Mouse (Mus musculus) G1E (cell line): ENCODE measurements around the gene Tnfsf4. TPM values are rescaled to one million over a fixed set of nuclear protein-coding genes. Genes with fewer than 3 reads are reported as not detected.

Experiments used
- ATAC-seq: 2 replicates; pipeline ENCODE4 v1.8.0; 2016; ENCODE audit warnings: mild to moderate bottlenecking; ENCODE audit not compliant: insufficient number of reproducible peaks, poor library complexity, low FRiP score, severe bottlenecking; ENCODE audit errors: extremely low read depth
- DNase-seq: peaks from one replicate; pipeline ENCODE4 v3.0.0; 2012; ENCODE audit warnings: low spot score
- H3K27me3 ChIP-seq: 2 replicates; pipeline ENCODE4 v1.6.1; 2012; ENCODE audit warnings: mild to moderate bottlenecking, low read length, inconsistent platforms; ENCODE audit not compliant: insufficient read depth
- H3K36me3 ChIP-seq: replicated peaks from 2 replicates; pipeline ENCODE3; 2012; ENCODE audit warnings: mild to moderate bottlenecking, inconsistent platforms
- H3K4me1 ChIP-seq: 2 replicates; pipeline ENCODE4 v1.6.1; 2012; ENCODE audit warnings: low read depth, low read length, inconsistent platforms, mixed read lengths; ENCODE audit not compliant: insufficient read depth
- H3K4me3 ChIP-seq: 2 replicates; pipeline ENCODE4 v1.5.1; 2012; ENCODE audit warnings: low read depth, mild to moderate bottlenecking, inconsistent platforms, low read length, moderate library complexity, mixed read lengths
- H3K9me3 ChIP-seq: replicated peaks from 2 replicates; pipeline ENCODE4 v1.6.1; 2012; ENCODE audit warnings: inconsistent platforms
- CTCF ChIP-seq: IDR thresholded peaks from 2 replicates; pipeline ENCODE4 v1.5.1; 2012; ENCODE audit warnings: low read depth, low read length, inconsistent platforms, mixed read lengths
- GATA1 ChIP-seq: IDR thresholded peaks from 2 replicates; pipeline ENCODE4 v1.6.1; 2012; ENCODE audit warnings: borderline replicate concordance, low read length, inconsistent platforms, mixed read lengths
- GATA2 ChIP-seq: IDR thresholded peaks from 2 replicates; pipeline ENCODE4 v1.6.1; 2012; ENCODE audit warnings: low read depth, low read length, inconsistent platforms, borderline replicate concordance
- POLR2AphosphoS5 ChIP-seq: IDR thresholded peaks from 2 replicates; pipeline ENCODE4 v1.6.1; 2012; ENCODE audit warnings: low read depth, low read length, inconsistent platforms; ENCODE audit not compliant: insufficient replicate concordance
- TAL1 ChIP-seq: conservative IDR thresholded peaks from 2 replicates; pipeline ENCODE4 v1.6.1; 2012; ENCODE audit warnings: low read depth, low read length, inconsistent platforms, mixed read lengths
- polyA plus RNA-seq: library from polyadenylated mRNA; stranded (reverse); fragments of >175 nt; gene quantifications from 2 replicates; pipeline ENCODE4 v1.2.3, GENCODE M21; 2012
- total RNA-seq, 2 experiments: library from RNA; stranded (forward) in 1 of 2; stranded (reverse) in 1 of 2; fragments of 200-1000 nt in 1 of 2; fragments of >200 nt in 1 of 2; fragmentation: Nextera tagmentation in 1 of 2; gene quantifications; 2 replicates each; pipeline ENCODE4 v1.2.3; 2014 to 2017

The Tnfsf4 gene
- total and polyA plus RNA-seq, 3 experiments, result 0.05 TPM; not detected in 2

- no peak for ATAC-seq
- TF ChIP-seq TAL1 (no peak), CTCF (0 out of 2 replicates have a peak, but pooled peaks have one; percentile 2)
- H3K4me1 ChIP-seq, result no peaks in the 10 kb centered on the region
- no peak overlapping the region for H3K4me3 ChIP-seq
- H3K36me3 ChIP-seq, result no peaks in the 10 kb centered on the region
- DNase-seq, result no peak
- peaks cover 22% of the 10 kb centered on the region for H3K27me3 ChIP-seq
- no peaks in the 10 kb centered on the region for H3K9me3 ChIP-seq
Measured at GRCm38 (mm10) chr1:161400126-161400525, 4.9 kb downstream of the Tnfsf4 start.

GRCm38 (mm10) chr1:161403061-161403460, 7.9 kb downstream of the Tnfsf4 start:
- TF ChIP-seq GATA1 (no peak), POLR2AphosphoS5 (no peak), TAL1 (no peak), CTCF (no peak), GATA2 (no peak)
- no peaks in the 10 kb centered on the region for H3K9me3 ChIP-seq
- no peaks in the 10 kb centered on the region for H3K4me1 ChIP-seq
- H3K27me3 ChIP-seq, result peaks cover 10% of the 10 kb centered on the region; the same call in 1 of the 2 replicates
- no peak overlapping the region for H3K4me3 ChIP-seq
- ATAC-seq, result no peak
- DNase-seq, result no peak
- H3K36me3 ChIP-seq, result no peaks in the 10 kb centered on the region

- Histone ChIP-seq H3K27me3 (0 out of 2 replicates have a peak, but pooled peaks cover 6% of the 10 kb centered on the region), H3K4me1 (no peaks in the 10 kb centered on the region), H3K4me3 (no peak overlapping the region), H3K9me3 (no peaks in the 10 kb centered on the region), H3K36me3 (no peaks in the 10 kb centered on the region)
- no peak for TF ChIP-seq GATA1
- ATAC-seq, result no peak
- DNase-seq, result no peak
Measured at GRCm38 (mm10) chr1:161406480-161406879, 11.3 kb downstream of the Tnfsf4 start.

GRCm38 (mm10) chr1:161419926-161420325, 24.7 kb downstream of the Tnfsf4 start:
- Histone ChIP-seq H3K4me3 (no peak overlapping the region), H3K9me3 (no peaks in the 10 kb centered on the region), H3K27me3 (peaks cover 9% of the 10 kb centered on the region), H3K4me1 (no peaks in the 10 kb centered on the region), H3K36me3 (no peaks in the 10 kb centered on the region)
- no peak for ATAC-seq
- TF ChIP-seq GATA1 (no peak), POLR2AphosphoS5 (no peak), GATA2 (no peak), CTCF (no peak), TAL1 (no peak)
- DNase-seq, result no peak

- Histone ChIP-seq H3K27me3 (peaks cover 9% of the 10 kb centered on the region), H3K9me3 (no peaks in the 10 kb centered on the region), H3K4me1 (no peaks in the 10 kb centered on the region), H3K4me3 (no peak overlapping the region), H3K36me3 (no peaks in the 10 kb centered on the region)
- TF ChIP-seq POLR2AphosphoS5 (no peak), CTCF (no peak), GATA2 (no peak), TAL1 (no peak), GATA1 (no peak)
- DNase-seq, result no peak
- no peak for ATAC-seq
Measured at GRCm38 (mm10) chr1:161420646-161421045, 25.4 kb downstream of the Tnfsf4 start.

GRCm38 (mm10) chr1:161426277-161427056, 31.3 kb downstream of the Tnfsf4 start:
- ATAC-seq (no peak), DNase-seq (no peak)
- no peaks in the 10 kb centered on the region for H3K4me1 ChIP-seq
- H3K4me3 ChIP-seq, result no peak overlapping the region
- H3K36me3 ChIP-seq, result no peaks in the 10 kb centered on the region
- no peaks in the 10 kb centered on the region for H3K9me3 ChIP-seq
- no peak for TF ChIP-seq CTCF
- no peak for TF ChIP-seq GATA1
- no peak for TF ChIP-seq TAL1
- TF ChIP-seq GATA2, result no peak
- TF ChIP-seq POLR2AphosphoS5, result no peak
- H3K27me3 ChIP-seq, result peaks cover 4% of the 10 kb centered on the region; the same call in 1 of the 2 replicates
